ENCODE assay signal across 9 mouse cellular contexts in the genomic region with DNA sequence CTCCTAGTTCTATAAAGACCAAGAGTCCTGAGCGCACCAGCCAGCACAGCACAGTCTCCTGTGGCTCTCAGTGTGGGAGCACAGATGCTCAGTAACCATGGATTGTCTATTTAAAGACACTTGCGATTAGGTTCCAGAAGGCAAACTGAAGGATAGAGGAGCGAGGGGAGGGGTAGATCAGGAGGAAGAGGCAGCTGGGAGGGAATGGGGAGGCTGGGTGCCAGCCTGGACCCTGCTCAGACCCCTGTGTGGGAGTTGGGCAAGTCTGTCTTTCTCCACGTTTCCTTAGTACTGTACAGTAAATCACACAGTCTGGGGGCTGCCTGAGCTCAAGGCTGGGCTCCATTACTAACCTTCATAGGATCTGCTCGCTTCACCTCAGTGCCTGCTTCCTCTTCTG.
DNase-seq lines count a peak whose midpoint lies in the region; ATAC-seq and TF ChIP-seq lines count a peak whose summit lies in the region.
"Had no signal": no experiment of that assay in that cellular context is flagged by ENCODE, and none has a peak within 500 bp of the region (broad histone marks: within the 10 kb centered on the region; RNA-seq: fewer than 3 reads in every experiment).

No protein-coding gene starts in this region.

- peak overlapping the region; percentile 59; the same call in 1 of the 2 replicates for H3K27ac ChIP-seq in heart, embryonic 10.5 days
- peak overlapping the region; percentile 34; the same call in 1 of the 2 replicates for H3K27ac ChIP-seq in hindbrain, postnatal 0 days
- peak overlapping the region; percentile 48 for H3K27ac ChIP-seq in olfactory bulb, adult 2 months (ENCODE audit: insufficient read depth, low read depth, low read length)

- H3K9ac ChIP-seq in hindbrain, postnatal 0 days (replicated peaks; ENCODE audit: low read length): no peak overlapping the region

- no peak overlapping the region for H3K4me2 ChIP-seq in hindbrain, postnatal 0 days (ENCODE audit: low read depth, low read length)

- H3K27me3 ChIP-seq in heart, embryonic 10.5 days (ENCODE audit: insufficient read depth, poor library complexity, severe bottlenecking): no peaks in the 10 kb centered on the region
- H3K27me3 ChIP-seq in hindbrain, postnatal 0 days (ENCODE audit: insufficient read depth, low read length): no peaks in the 10 kb centered on the region

- ATAC-seq in hindbrain, postnatal 0 days: peak; percentile 77

- 46% methylated on average over 5 of the region's 5 CpGs for WGBS in heart, embryonic 10.5 days
- WGBS in hindbrain, postnatal 0 days: 37% methylated on average over 5 of the region's 5 CpGs
- 29% methylated on average over 5 of the region's 5 CpGs for WGBS in olfactory bulb, adult 2 months

- no peak for TF ChIP-seq CTCF in hindbrain, postnatal 0 days (IDR thresholded peaks at IDR 0.05; ENCODE audit: low read depth)
- TF ChIP-seq CTCF in olfactory bulb, adult 2 months (IDR thresholded peaks at IDR 0.05; ENCODE audit: insufficient read depth, low read depth, low read length): no peak

- peaks cover 12% of the 10 kb centered on the region for H3K4me1 ChIP-seq in heart, embryonic 10.5 days
- no peaks in the 10 kb centered on the region for H3K4me1 ChIP-seq in hindbrain, postnatal 0 days (ENCODE audit: insufficient read depth, low read length)
- H3K4me1 ChIP-seq in olfactory bulb, adult 2 months (ENCODE audit: control insufficient read depth, insufficient read depth, low read length): peaks cover 14% of the 10 kb centered on the region

- H3K36me3 ChIP-seq in heart, embryonic 10.5 days: no peaks in the 10 kb centered on the region
- H3K36me3 ChIP-seq in hindbrain, postnatal 0 days (ENCODE audit: insufficient read depth, low read length): no peaks in the 10 kb centered on the region

- no peak for DNase-seq in heart, embryonic 10.5 days (ENCODE audit: low spot score)
- no peak for DNase-seq in heart, adult 11 months
- peak; percentile 58 for DNase-seq in layer of hippocampus, adult 11-12 months (ENCODE audit: low spot score)
- no peak for DNase-seq in layer of hippocampus, postnatal 10 days (ENCODE audit: low spot score in 2 of 2)
- DNase-seq in hindbrain, postnatal 0 days (ENCODE audit: low spot score): peak; percentile 34
- no peak for DNase-seq in natural killer cell, adult 2 months (ENCODE audit: low spot score in 2 of 2)
- no peak for DNase-seq in cerebellum, adult 11 months
- DNase-seq: lung, adult 18-20 months had no signal

- TF ChIP-seq POLR2A in olfactory bulb, adult 2 months (IDR thresholded peaks at IDR 0.05; ENCODE audit: insufficient read depth, low read depth, low read length): no peak

- 0 out of 2 replicates have a peak, but pooled peaks cover 5% of the 10 kb centered on the region for H3K9me3 ChIP-seq in heart, embryonic 10.5 days
- 0 out of 2 replicates have a peak, but pooled peaks cover 6% of the 10 kb centered on the region for H3K9me3 ChIP-seq in hindbrain, postnatal 0 days (ENCODE audit: low read length)

- H3K4me3 ChIP-seq in heart, embryonic 10.5 days: no peak overlapping the region
- H3K4me3 ChIP-seq in hindbrain, postnatal 0 days (ENCODE audit: low read length): no peak overlapping the region
- no peak overlapping the region for H3K4me3 ChIP-seq in olfactory bulb, adult 2 months (ENCODE audit: insufficient read depth, low read depth, low read length)

Comparison
In these comparisons a context has a peak if more than half of its experiments do, and no peak if none do; other contexts are left out.
1. DNase-seq: peak in layer of hippocampus, adult 11-12 months (single experiment) and hindbrain, postnatal 0 days (single experiment); none in heart, embryonic 10.5 days (single experiment), heart, adult 11 months (single experiment), layer of hippocampus, postnatal 10 days (0 of 2), natural killer cell, adult 2 months (0 of 2) and cerebellum, adult 11 months (single experiment).
2. Peak in every context shown above with its lines, with median percentiles within 50 percentile points of each other: H3K27ac ChIP-seq.